Mouse (Mus musculus) myocyte (in vitro differentiated cells): ENCODE measurements around the gene Drg1.

Source experiments
- E2F4 ChIP-seq: IDR thresholded peaks from one replicate; pipeline ENCODE4 v1.6.1; 2011; ENCODE audit warnings: mild to moderate bottlenecking, control low read depth, moderate library complexity; ENCODE audit not compliant: insufficient read depth
- MAX ChIP-seq: IDR thresholded peaks from one replicate; pipeline ENCODE4 v1.6.1; 2011; ENCODE audit warnings: low read depth, mild to moderate bottlenecking, control low read depth
- MYOD1 ChIP-seq, 3 experiments: IDR thresholded peaks; one replicate each; pipeline ENCODE4 v1.6.1; 2011; ENCODE audit warnings: control low read depth in 2 of 3, low read depth in 2 of 3, mild to moderate bottlenecking in 2 of 3, moderate library complexity in 1 of 3; ENCODE audit not compliant: insufficient read length in 2 of 3, control insufficient read depth in 1 of 3
- MYOG ChIP-seq, 3 experiments: IDR thresholded peaks; one replicate each; pipeline ENCODE4 v1.6.1; 2011; ENCODE audit warnings: control low read depth in 2 of 3, low read depth in 2 of 3, mild to moderate bottlenecking in 2 of 3; ENCODE audit not compliant: insufficient read length in 2 of 3, control insufficient read depth in 1 of 3, insufficient read depth in 1 of 3
- POLR2A ChIP-seq: IDR thresholded peaks from one replicate; pipeline ENCODE4 v1.6.1; 2011; ENCODE audit warnings: low read depth, mild to moderate bottlenecking, control low read depth, moderate library complexity; ENCODE audit not compliant: insufficient read length
- TCF12 ChIP-seq: IDR thresholded peaks from one replicate; pipeline ENCODE4 v1.6.1; 2011; ENCODE audit warnings: mild to moderate bottlenecking, control low read depth; ENCODE audit not compliant: poor library complexity, insufficient read depth, severe bottlenecking
- TCF3 ChIP-seq: IDR thresholded peaks from one replicate; pipeline ENCODE4 v1.6.1; 2011; ENCODE audit warnings: low read depth, control low read depth; ENCODE audit not compliant: insufficient read length
- USF1 ChIP-seq: IDR thresholded peaks from one replicate; pipeline ENCODE4 v1.6.1; 2011; ENCODE audit warnings: low read depth, mild to moderate bottlenecking, control low read depth, moderate library complexity

DNA sequence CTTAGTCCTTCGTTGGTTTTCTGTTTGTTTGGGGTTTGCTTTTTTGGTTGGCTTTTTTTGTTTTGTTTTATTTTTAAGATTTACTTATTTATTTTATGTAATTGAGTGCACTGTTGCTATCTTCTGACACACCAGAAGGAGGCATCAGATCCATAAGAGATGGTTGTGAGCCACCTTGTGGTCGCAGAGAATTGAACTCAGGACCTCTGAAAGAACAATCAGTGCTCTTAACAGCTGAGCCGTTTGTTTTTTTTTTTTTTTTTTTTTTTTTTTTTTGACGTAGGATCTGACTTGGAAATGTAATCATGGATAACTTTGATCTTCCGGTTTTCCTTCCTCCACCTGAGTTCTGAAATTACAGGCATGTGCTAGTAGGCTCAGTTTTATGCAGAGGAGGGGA is 43.1 kb downstream of the Drg1 start:
- TF ChIP-seq MYOD1 (IDR thresholded peaks at IDR 0.05; ENCODE audit: control insufficient read depth in 1 of 3, insufficient read length in 2 of 3, low read depth in 2 of 3) = no peak
- TF ChIP-seq POLR2A = no peak
- TF ChIP-seq MAX = no peak
- no peak for TF ChIP-seq MYOG (IDR thresholded peaks at IDR 0.05; ENCODE audit: control insufficient read depth in 1 of 3, insufficient read depth in 1 of 3, insufficient read length in 2 of 3, low read depth in 2 of 3)
- TF ChIP-seq E2F4 = no peak
- TF ChIP-seq USF1 = no peak
- TF ChIP-seq TCF12 = no peak
- TF ChIP-seq TCF3 = no peak
